Mouse (Mus musculus): Measurements from ENCODE around the gene Taf12. TPM values are rescaled to one million over a fixed set of nuclear protein-coding genes. Genes with fewer than 3 reads are reported as not detected.

The Taf12 gene
- polyA plus RNA-seq, 1 experiment from 2014 or later, result 39.8 TPM

DNA sequence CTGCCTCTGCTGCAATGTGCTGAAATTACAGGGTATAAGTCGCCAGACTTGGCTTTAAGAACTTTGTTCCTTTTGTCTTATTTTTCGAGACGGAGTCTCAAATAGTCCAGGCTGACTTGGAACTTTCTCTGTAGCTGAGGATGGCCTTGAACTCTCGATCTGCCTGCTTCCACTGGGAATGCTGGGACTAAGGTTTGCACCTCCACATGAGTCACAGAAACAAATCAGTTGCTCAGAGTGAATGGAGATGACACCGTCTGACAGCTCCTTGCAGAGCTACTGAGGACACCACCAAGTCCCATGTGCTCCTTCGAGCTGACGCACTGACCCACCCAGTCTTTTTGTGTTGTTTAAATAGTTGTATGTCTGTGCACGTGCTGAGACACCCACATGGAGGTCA lies 21.0 kb upstream of the Taf12 start:
- H3K27ac ChIP-seq (ENCODE audit: low read depth, low read length), result no peak overlapping the region
- 87% methylated on average over 8 of the region's 8 CpGs for whole genome bisulfite sequencing

DNA sequence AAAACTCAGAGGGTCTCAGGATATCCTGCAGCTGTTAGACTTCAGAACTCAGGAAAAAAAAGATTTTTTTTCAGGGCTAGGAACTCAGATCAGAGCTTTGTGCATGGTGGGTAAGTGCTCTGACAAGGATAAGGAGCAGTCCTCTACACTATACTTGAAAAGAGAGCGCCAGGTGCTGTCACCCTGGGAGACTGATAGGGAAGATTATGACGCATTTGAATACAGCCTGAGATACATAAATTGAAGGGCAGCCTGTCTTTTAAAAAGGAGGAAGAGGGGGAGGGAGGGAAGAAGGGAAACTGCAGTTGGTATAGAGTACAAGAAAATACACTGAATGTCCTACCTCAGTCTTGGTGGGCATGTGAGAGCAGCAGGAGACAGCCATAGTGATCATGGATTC lies 20.6 kb upstream of the Taf12 start:
- Histone ChIP-seq H3K9ac (replicated peaks; ENCODE audit: low read depth, low read length) (no peak overlapping the region), H3K36me3 (ENCODE audit: control insufficient read depth, insufficient read depth, low read length) (peaks cover 17% of the 10 kb centered on the region), H3K4me1 (ENCODE audit: control insufficient read depth, insufficient read depth, low read length) (no peaks in the 10 kb centered on the region), H3K9me3 (ENCODE audit: control insufficient read depth, low read length) (no peaks in the 10 kb centered on the region), H3K4me3 (ENCODE audit: low read depth, low read length) (no peak overlapping the region), H3K27ac (ENCODE audit: low read depth, low read length) (no peak overlapping the region), H3K27me3 (ENCODE audit: control insufficient read depth, insufficient read depth, low read length) (no peaks in the 10 kb centered on the region), H3K4me2 (ENCODE audit: low read depth, low read length) (no peak overlapping the region)
- ATAC-seq (ENCODE audit: low read depth), result no peak
- WGBS, result 84% methylated on average over 2 of the region's 2 CpGs

More for the DNA sequence above, 21.0 kb upstream of the Taf12 start:
- Histone ChIP-seq H3K27me3 (ENCODE audit: control insufficient read depth, insufficient read depth, low read length) (no peaks in the 10 kb centered on the region), H3K4me3 (ENCODE audit: low read depth, low read length) (no peak overlapping the region), H3K4me1 (ENCODE audit: control insufficient read depth, insufficient read depth, low read length) (no peaks in the 10 kb centered on the region), H3K4me2 (ENCODE audit: low read depth, low read length) (no peak overlapping the region), H3K9ac (replicated peaks; ENCODE audit: low read depth, low read length) (no peak overlapping the region), H3K9me3 (ENCODE audit: control insufficient read depth, low read length) (no peaks in the 10 kb centered on the region), H3K36me3 (ENCODE audit: control insufficient read depth, insufficient read depth, low read length) (peaks cover 17% of the 10 kb centered on the region)
- ATAC-seq (ENCODE audit: low read depth), result no peak

DNA sequence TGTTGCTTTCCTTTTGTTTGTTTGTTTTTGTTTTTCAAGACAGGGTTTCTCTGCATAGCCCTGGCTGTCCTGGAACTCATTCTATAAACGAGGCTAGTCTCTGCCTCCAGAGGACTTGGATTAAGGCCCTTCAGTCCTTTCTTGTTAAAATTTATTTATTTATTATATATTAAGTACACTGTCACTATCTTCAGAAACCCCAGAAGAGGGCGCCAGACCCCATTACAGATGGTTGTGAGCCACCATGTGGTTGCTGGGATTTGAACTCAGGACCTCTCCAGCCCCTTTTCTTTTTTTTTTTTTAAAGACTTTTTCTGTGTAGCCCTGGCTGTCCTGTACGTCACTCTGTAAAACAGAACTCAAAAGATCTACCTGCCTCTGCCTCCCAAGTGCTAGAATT lies 19.2 kb upstream of the Taf12 start:
- Histone ChIP-seq H3K27me3 (ENCODE audit: control insufficient read depth, insufficient read depth, low read length) (no peaks in the 10 kb centered on the region), H3K4me1 (ENCODE audit: control insufficient read depth, insufficient read depth, low read length) (peaks cover 5% of the 10 kb centered on the region), H3K27ac (ENCODE audit: low read depth, low read length) (no peak overlapping the region), H3K36me3 (ENCODE audit: control insufficient read depth, insufficient read depth, low read length) (peaks cover 15% of the 10 kb centered on the region), H3K4me3 (ENCODE audit: low read depth, low read length) (no peak overlapping the region), H3K9me3 (ENCODE audit: control insufficient read depth, low read length) (no peaks in the 10 kb centered on the region), H3K4me2 (ENCODE audit: low read depth, low read length) (no peak overlapping the region), H3K9ac (replicated peaks; ENCODE audit: low read depth, low read length) (no peak overlapping the region)
- ATAC-seq (ENCODE audit: low read depth), result no peak
- WGBS, result 82% methylated on average over 3 of the region's 3 CpGs

DNA sequence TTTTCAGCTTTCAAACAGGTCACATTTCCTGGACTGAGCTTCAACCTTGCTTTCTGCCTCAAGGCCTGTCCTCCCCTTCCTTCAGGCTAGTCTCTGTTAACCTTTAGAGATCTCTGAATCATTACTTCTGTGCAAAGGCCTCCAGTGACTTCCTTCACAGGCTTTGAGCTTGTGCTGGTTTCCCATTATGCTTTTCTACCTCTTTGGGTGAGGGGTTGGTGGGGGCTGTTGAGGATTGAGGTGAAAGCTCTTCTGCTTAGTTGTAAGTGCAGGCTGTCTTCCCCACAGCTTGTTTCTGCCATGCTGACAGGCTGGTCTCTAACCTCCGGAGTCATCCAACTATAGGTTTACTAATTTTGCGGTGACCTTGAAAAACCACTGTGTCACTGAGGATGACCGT lies 17.8 kb upstream of the Taf12 start:
- 97% methylated on average over 3 of the region's 3 CpGs for WGBS
- no peaks in the 10 kb centered on the region for H3K27me3 ChIP-seq (ENCODE audit: control insufficient read depth, insufficient read depth, low read length)
- no peak overlapping the region for H3K4me2 ChIP-seq (ENCODE audit: low read depth, low read length)
- no peak for ATAC-seq (ENCODE audit: low read depth)
- peaks cover 4% of the 10 kb centered on the region; the same call in 1 of the 2 replicates for H3K36me3 ChIP-seq (ENCODE audit: control insufficient read depth, insufficient read depth, low read length)
- no peak overlapping the region for H3K4me3 ChIP-seq (ENCODE audit: low read depth, low read length)
- H3K9ac ChIP-seq (replicated peaks; ENCODE audit: low read depth, low read length), result no peak overlapping the region
- H3K4me1 ChIP-seq (ENCODE audit: control insufficient read depth, insufficient read depth, low read length), result peaks cover 8% of the 10 kb centered on the region
- H3K27ac ChIP-seq (ENCODE audit: low read depth, low read length), result no peak overlapping the region
- H3K9me3 ChIP-seq (ENCODE audit: control insufficient read depth, low read length), result no peaks in the 10 kb centered on the region

DNA sequence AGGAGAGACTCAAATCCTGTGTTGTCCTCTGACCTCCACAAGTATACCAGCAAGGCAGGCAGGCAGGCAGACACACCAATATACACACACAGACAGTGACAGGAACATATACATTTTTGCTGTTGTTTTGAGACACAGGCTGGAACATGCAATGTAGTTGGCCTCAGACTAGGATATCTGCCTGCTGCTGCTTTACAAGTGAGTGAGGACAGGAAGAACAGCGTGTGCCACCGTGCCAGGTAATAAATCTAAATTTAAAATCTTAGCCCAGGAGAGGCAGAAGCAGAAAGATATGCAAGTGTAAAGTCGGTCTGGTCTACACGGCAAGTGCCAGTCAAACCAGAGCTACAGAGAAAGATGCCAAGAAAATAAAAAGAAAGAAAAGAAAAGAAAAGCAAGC lies 14.9 kb upstream of the Taf12 start:
- no peak for ATAC-seq (ENCODE audit: low read depth)
- no peaks in the 10 kb centered on the region for H3K27me3 ChIP-seq (ENCODE audit: control insufficient read depth, insufficient read depth, low read length)
- H3K4me2 ChIP-seq (ENCODE audit: low read depth, low read length), result no peak overlapping the region; the same call in 1 of the 2 replicates
- no peak overlapping the region for H3K4me3 ChIP-seq (ENCODE audit: low read depth, low read length)
- H3K27ac ChIP-seq (ENCODE audit: low read depth, low read length), result no peak overlapping the region
- no peak overlapping the region for H3K9ac ChIP-seq (replicated peaks; ENCODE audit: low read depth, low read length)
- WGBS, result 90% methylated on average over 4 of the region's 4 CpGs
- H3K4me1 ChIP-seq (ENCODE audit: control insufficient read depth, insufficient read depth, low read length), result peaks cover 8% of the 10 kb centered on the region
- no peaks in the 10 kb centered on the region for H3K9me3 ChIP-seq (ENCODE audit: control insufficient read depth, low read length)
- no peaks in the 10 kb centered on the region for H3K36me3 ChIP-seq (ENCODE audit: control insufficient read depth, insufficient read depth, low read length)

DNA sequence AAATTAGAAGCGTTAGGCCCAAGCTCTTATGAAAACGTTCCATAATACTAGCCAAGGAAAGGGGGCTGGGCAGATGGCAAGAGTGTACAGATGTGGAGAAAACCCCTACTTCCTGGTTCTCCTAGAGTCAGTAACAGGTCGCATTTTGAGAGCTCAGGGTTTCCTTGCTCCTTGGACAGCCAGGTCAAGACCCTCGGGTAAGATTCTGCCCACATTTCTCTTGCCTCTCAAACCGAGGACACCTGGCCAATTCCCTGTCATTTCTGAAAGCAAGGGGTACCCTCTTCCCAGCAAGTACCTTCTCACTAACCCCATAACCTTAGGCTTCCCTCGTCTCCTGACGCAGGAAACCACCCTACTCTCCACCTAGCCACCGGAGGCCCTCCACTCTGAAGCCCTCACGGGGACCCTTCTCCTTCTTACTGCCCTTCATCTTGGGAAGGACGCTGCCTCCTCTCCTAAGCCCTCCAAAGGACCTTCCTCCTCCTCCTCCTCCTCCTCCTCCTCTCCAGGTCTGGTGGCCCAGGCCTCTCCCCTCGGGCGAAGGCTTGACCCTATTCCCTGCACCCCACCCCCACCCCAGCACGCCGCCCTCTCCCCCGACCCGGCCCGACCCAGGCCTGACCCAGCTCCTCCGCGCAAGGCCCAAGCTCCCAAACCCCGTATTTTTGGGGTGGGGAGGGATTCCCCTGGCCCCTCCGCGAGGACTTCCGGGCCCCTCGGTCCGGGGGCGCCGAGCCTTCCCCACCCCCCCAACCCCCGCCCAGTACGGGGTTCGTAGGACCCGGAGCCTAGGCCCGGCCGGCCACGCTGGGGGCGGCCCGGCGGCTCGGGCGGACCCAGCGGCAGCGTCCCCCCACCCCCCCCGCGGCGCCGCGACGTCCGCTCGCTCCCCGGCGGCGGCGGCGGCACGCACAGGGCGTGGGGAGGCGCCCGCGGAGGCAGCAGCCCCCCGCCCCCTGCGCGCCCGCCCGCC lies 13.5 kb upstream of the Taf12 start:
- Histone ChIP-seq H3K4me3 (ENCODE audit: low read depth, low read length) (peak overlapping the region; percentile 81), H3K4me1 (ENCODE audit: control insufficient read depth, insufficient read depth, low read length) (peaks cover 8% of the 10 kb centered on the region), H3K9me3 (ENCODE audit: control insufficient read depth, low read length) (no peaks in the 10 kb centered on the region), H3K4me2 (ENCODE audit: low read depth, low read length) (peak overlapping the region; percentile 86), H3K27me3 (ENCODE audit: control insufficient read depth, insufficient read depth, low read length) (no peaks in the 10 kb centered on the region), H3K36me3 (ENCODE audit: control insufficient read depth, insufficient read depth, low read length) (no peaks in the 10 kb centered on the region), H3K27ac (ENCODE audit: low read depth, low read length) (peak overlapping the region; percentile 87), H3K9ac (replicated peaks; ENCODE audit: low read depth, low read length) (peak overlapping the region; percentile 98)
- ATAC-seq (ENCODE audit: low read depth), result peak; percentile 62; the same call in 1 of the 2 replicates
- 5% methylated on average over 27 of the region's 64 CpGs for WGBS

DNA sequence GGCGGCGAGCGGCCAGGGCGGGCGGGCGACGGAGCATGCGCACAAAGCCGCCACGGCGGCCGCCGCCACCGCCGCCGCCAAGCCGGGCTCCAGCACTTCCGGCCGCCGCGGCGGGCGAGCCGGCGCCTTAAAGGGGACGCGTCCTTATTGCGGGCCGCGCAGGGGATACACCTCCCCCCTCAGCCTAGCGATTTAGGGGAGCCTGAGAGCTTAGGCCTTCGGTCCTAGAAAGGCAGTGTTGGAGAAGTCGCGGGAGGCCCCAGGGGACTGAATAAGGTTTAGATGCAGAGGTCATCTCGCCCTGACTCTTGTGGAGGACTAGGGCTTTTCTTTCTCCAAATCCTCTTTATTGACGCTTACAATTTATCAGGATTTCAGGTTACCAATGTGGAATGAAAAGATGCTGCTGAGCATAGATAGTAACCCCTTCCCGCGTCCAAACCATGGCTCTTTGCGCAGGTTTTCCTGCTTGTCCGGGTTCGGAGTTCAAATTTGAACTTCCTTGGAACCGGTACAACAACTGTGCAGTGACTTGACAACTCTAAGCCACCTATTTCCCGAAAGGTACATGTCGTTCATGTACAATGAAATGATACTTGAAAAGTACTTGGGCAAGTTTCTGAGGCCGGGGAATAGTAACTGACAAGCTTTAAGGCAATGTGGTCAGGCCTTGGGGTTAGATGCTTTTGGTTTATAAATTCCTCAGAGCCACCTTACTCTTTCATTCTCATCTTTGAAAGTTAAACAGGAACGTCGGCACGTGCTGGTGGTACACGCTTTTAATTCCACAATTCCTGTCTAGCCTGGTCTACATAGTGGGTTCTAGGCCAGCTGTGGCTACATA lies 12.4 kb upstream of the Taf12 start, which contains the start of gene Gmeb1:
Gmeb1 (minus strand) TSS at position 89 of the 844 bp plus-strand sequence.
- Histone ChIP-seq H3K27ac (ENCODE audit: low read depth, low read length) (peak within 1 kb of the TSS; percentile 87), H3K9me3 (ENCODE audit: control insufficient read depth, low read length) (no peaks in the 10 kb centered on the region), H3K4me3 (ENCODE audit: low read depth, low read length) (peak within 1 kb of the TSS; percentile 81), H3K4me1 (ENCODE audit: control insufficient read depth, insufficient read depth, low read length) (peaks cover 8% of the 10 kb centered on the region), H3K4me2 (ENCODE audit: low read depth, low read length) (peak within 1 kb of the TSS; percentile 86), H3K36me3 (ENCODE audit: control insufficient read depth, insufficient read depth, low read length) (no peaks in the 10 kb centered on the region), H3K9ac (replicated peaks; ENCODE audit: low read depth, low read length) (peak within 1 kb of the TSS; percentile 98), H3K27me3 (ENCODE audit: control insufficient read depth, insufficient read depth, low read length) (no peaks in the 10 kb centered on the region)
- ATAC-seq (ENCODE audit: low read depth), result peak; percentile 93
- WGBS, result 19% methylated on average over 41 of the region's 49 CpGs

DNA sequence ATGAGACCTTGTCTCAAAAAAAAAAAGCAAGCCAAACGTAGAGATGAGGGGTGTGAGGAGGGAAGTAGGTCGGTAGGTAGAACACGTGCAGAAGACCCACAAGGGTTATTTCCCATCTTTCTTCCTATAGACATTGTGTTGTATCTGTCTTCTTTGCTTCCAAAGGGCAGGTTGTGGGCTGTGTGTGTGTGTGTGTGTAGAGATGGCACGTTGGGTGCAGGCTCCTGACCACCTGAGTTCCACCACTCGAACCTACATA lies 11.9 kb upstream of the Taf12 start:
- Histone ChIP-seq H3K27ac (ENCODE audit: low read depth, low read length) (no peak overlapping the region), H3K9ac (replicated peaks; ENCODE audit: low read depth, low read length) (no peak overlapping the region), H3K27me3 (ENCODE audit: control insufficient read depth, insufficient read depth, low read length) (no peaks in the 10 kb centered on the region), H3K36me3 (ENCODE audit: control insufficient read depth, insufficient read depth, low read length) (no peaks in the 10 kb centered on the region), H3K9me3 (ENCODE audit: control insufficient read depth, low read length) (no peaks in the 10 kb centered on the region), H3K4me1 (ENCODE audit: control insufficient read depth, insufficient read depth, low read length) (peaks cover 8% of the 10 kb centered on the region), H3K4me3 (ENCODE audit: low read depth, low read length) (no peak overlapping the region), H3K4me2 (ENCODE audit: low read depth, low read length) (no peak overlapping the region)
- ATAC-seq (ENCODE audit: low read depth), result no peak
- WGBS, result 85% methylated on average over 5 of the region's 5 CpGs

DNA sequence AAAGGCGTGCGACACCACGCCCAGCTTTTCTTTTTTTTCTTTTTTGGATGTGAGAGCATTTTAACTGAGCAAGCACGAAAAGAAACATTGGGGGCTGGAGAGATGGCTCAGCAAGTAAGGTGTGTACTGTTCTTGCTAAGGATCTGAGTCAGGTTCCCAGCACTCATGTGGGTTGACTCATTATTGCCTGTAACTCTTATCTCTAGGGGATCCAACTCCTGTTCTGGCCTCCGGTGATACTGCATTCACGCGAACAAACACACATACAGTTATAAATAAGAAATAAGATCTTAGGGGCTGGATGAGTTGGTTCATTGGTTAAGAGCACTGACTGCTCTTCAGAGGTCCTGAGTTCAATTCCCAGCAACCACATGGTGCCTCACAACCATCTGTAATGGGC lies 10.9 kb upstream of the Taf12 start:
- ATAC-seq (ENCODE audit: low read depth), result no peak
- Histone ChIP-seq H3K36me3 (ENCODE audit: control insufficient read depth, insufficient read depth, low read length) (no peaks in the 10 kb centered on the region), H3K27me3 (ENCODE audit: control insufficient read depth, insufficient read depth, low read length) (no peaks in the 10 kb centered on the region), H3K9me3 (ENCODE audit: control insufficient read depth, low read length) (no peaks in the 10 kb centered on the region), H3K27ac (ENCODE audit: low read depth, low read length) (no peak overlapping the region), H3K9ac (replicated peaks; ENCODE audit: low read depth, low read length) (no peak overlapping the region), H3K4me2 (ENCODE audit: low read depth, low read length) (no peak overlapping the region), H3K4me3 (ENCODE audit: low read depth, low read length) (no peak overlapping the region), H3K4me1 (ENCODE audit: control insufficient read depth, insufficient read depth, low read length) (peaks cover 8% of the 10 kb centered on the region)
- 97% methylated on average over 7 of the region's 7 CpGs for WGBS
